Mouse (Mus musculus): ENCODE results near the gene Gm28036.
"Not testable (repeated sequence)": the region's sequence is repeated elsewhere in the genome, so short reads cannot be mapped to it uniquely, and the experiment has no call there.

The Gm28036 gene

DNA sequence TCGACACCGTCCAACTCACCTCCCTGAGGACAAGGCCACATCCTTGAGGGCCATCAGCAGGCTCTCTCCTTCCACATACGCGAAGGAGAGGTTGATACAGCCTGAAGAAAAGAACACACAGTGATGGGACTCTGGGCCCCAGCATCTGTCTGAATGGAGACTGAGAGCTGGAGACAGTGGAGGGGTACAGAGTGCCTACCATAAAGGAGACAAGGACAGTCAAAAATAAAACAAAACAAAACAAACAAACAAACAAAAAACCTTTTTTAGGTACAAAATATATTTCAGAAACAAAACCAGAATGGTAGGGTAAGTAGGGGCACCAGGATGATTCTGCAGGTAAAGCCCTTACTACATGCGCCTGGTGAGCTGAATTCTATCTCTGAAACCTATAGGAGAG is at the start of gene Gm28036:
Gene Gm28036 (minus strand): TSS at position 101 of the 400 bp plus-strand sequence.
- no peak for DNase-seq (ENCODE audit: extremely low read depth, low read depth)

- DNase-seq (ENCODE audit: extremely low read depth, low read depth), result no peak
Measured at GRCm38 (mm10) chr2:156166557-156166956, 39.7 kb upstream of the Gm28036 start.

DNA sequence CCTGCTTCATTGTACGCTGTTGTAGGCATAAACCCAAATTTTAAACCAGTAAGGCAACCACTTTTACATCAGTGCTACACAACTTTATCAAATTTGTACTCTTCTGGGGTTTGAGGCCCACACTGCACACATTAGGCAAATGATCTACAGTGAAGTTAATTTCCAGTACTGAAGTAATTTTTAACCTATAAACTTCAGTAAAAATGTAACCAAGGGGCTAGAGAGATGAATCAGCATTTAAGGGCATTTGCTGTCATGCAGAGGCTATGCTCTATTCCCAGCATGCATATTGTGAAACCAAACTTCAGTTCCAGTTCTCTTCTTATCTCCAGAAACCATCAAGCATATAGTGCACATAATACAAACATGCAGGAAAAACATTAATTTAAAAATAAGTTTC is 38.6 kb upstream of the Gm28036 start:
- no peak for DNase-seq (ENCODE audit: extremely low read depth, low read depth)

DNA sequence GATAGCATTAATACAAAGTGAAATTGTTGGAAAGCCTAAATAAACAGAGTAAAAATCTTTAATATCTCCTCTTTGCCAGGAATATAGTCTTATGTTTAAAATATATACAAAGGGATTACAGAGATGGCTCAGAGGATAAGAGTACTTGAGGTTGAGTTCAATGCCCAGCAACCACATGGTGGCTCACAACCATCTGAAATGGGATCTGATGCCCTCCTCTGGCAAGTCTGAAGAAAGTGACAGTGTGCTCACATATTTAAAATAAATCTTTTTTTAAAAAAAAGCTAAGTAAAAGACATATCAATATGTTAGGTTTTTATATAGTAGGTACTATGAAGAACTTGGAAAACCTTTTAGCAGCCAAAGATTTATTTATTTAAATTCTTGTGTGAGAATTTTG is 24.6 kb upstream of the Gm28036 start:
- DNase-seq (ENCODE audit: extremely low read depth, low read depth), result no peak

- DNase-seq (ENCODE audit: extremely low read depth, low read depth), result no peak
Measured at GRCm38 (mm10) chr2:156147316-156147915, 20.5 kb upstream of the Gm28036 start.

DNA sequence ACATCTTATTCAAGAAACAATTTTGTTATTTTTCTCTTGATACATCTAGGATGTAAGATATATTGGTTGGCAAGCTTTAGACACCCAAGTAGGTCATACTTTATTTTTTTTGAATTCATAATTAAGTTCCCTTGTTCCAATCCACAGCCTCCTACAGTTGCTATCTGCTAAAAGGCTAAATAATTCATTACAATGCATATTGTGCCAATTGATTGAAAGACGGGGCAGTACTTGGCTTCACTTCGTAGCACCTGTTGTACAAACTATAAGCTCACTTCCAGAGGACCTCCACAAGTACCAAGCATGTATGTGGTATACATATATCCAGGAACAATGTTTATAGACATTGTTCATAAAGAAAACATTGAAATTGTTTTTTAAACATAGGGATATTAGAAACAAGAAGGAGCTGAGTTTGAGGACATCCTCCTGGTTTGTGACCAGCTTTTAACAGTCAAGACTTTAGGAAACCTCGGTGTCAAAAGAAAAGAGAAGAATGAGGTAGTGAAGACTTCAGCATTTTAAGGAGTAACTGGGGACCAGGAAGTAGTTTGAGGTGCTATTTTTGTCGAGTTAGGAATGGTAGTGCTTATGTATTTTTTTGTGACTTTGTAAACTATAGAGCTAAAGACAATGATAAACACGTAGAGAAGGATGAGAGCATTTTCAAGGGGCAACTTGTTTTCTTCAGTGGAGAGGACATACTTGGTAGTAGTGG is 19.5 kb upstream of the Gm28036 start:
- DNase-seq (ENCODE audit: extremely low read depth, low read depth), result peak; percentile 14

GRCm38 (mm10) chr2:156145486-156146130 is 18.7 kb upstream of the Gm28036 start:
- DNase-seq (ENCODE audit: extremely low read depth, low read depth), result no peak

GRCm38 (mm10) chr2:156143953-156144724 is 17.2 kb upstream of the Gm28036 start, which contains the start of the genes Romo1 and Nfs1:
Gene Romo1, plus strand, starts transcription at chr2:156144039.
Gene Nfs1, minus strand, starts transcription at chr2:156144186.
- DNase-seq (ENCODE audit: extremely low read depth, low read depth), result peak; percentile 84

GRCm38 (mm10) chr2:156143367-156143766 is 16.5 kb upstream of the Gm28036 start:
- DNase-seq (ENCODE audit: extremely low read depth, low read depth), result peak; percentile 16

- DNase-seq (ENCODE audit: extremely low read depth, low read depth), result no peak
Measured at GRCm38 (mm10) chr2:156142820-156143219, 15.9 kb upstream of the Gm28036 start.

DNA sequence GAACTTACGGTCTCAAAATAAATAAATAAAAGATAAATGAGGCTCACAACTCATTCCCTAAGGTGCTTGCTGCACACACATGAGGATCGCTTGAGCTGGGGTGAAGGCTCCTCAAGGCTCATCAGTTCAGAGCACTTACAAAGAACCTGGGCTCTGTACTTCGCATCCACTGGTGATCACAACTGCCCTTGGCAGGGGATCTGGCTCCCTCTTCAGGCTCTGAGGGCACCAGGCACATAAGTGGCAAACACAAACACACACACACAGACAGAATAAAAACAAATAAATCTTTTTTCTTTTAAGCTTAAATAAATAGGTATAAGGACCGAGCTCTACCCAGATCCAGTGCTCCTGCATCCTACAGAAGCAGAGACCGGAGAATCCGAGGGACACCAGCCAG is 8.8 kb upstream of the Gm28036 start:
- no peak for DNase-seq (ENCODE audit: extremely low read depth, low read depth)

DNA sequence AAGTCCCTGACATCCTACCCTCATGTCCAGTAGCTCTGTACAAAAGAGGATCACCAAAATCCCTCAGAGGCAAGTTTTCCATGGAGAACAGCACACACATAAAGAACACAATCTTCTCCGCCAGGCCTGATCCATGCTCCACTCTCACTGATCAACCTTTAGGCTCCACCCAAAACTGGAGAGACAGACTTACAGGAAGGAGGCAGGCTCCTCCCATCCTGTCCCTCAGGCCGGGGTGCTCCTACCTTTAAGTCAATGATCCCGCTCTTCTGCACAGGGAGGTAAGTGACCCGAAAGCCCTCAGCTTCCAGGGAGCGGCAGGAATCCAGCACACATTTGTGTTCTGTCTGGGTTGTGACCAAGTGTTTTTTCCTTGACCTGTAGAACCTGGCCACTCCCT is 7.3 kb upstream of the Gm28036 start:
- DNase-seq (ENCODE audit: extremely low read depth, low read depth), result no peak

GRCm38 (mm10) chr2:156123731-156124130 is 3.2 kb downstream of the Gm28036 start:
- DNase-seq (ENCODE audit: extremely low read depth, low read depth), result no peak

GRCm38 (mm10) chr2:156119566-156119965 is 7.3 kb downstream of the Gm28036 start:
- no peak for DNase-seq (ENCODE audit: extremely low read depth, low read depth)

- DNase-seq (ENCODE audit: extremely low read depth, low read depth), result not testable (repeated sequence)
Measured at GRCm38 (mm10) chr2:156112080-156112423, 14.8 kb downstream of the Gm28036 start.

GRCm38 (mm10) chr2:156111358-156112079 is 15.4 kb downstream of the Gm28036 start, which contains the start of the genes Cpne1 and Rbm12:
Gene Cpne1, minus strand, starts transcription at chr2:156111965.
Gene Rbm12, minus strand, starts transcription at chr2:156111978.
- peak; percentile 70 for DNase-seq (ENCODE audit: extremely low read depth, low read depth)

DNA sequence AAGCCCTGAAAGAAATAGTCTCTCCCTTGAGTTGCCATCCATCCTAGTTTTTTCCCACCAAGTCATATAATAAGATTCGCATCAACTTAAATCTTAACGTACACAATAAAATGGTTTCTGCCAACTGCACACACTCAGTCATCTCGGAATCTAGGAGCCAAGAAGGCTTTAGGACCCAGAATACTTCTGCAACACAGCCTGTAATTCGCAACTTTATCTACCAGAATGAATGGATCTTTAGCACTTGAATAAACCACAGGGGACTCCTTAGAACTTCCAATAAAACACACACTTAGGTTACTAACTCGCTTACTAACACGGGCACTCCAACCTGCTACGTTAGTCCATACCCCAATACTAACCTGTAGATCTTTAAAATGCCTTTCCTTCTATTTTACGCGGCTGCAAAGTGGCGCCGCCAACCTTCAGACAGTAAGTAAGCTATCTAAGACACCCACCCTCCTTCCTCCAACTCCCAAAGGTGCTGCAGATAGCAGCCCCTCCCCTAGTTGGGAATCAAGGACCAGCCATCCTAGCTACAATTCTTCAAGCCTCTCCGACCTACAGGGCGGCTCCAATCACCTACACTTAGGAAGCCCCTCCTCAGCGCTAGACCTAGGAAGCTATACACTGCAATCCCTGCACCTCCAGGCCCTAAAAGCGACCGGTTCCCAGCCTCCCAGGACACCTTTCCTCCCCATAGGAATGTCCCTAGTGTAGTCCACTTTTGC is 16.1 kb downstream of the Gm28036 start:
- DNase-seq (ENCODE audit: extremely low read depth, low read depth), result peak; percentile 55

DNA sequence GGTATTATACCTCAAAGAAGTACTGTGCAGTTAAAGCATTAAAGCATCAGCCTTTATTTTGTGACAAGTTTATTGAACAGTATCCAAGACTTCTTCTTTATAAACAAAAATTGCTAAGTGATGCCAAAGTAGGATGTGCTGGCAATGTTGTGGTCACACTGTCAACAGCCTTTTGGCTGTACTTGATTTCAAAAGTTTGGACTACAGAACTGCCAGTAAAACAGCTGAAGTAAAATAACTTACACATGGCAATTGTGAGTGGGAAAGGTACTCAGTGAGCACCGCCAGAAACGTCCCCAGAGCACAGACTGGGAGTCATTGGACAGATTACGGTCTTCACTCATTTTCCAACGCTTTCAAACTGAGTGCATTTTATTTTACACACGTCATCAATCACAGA is 35.0 kb downstream of the Gm28036 start:
- DNase-seq (ENCODE audit: extremely low read depth, low read depth), result no peak

GRCm38 (mm10) chr2:156089799-156090198 is 37.1 kb downstream of the Gm28036 start:
- no peak for DNase-seq (ENCODE audit: extremely low read depth, low read depth)

GRCm38 (mm10) chr2:156087391-156088110 is 39.3 kb downstream of the Gm28036 start:
- no peak for DNase-seq (ENCODE audit: extremely low read depth, low read depth)

Data from MEL-GATA-1-ER (cell line).